Mouse (Mus musculus) gastrocnemius, adult 8-10 months (tissue): ENCODE data around the gene Zfp652. TPM values are rescaled to one million over a fixed set of nuclear protein-coding genes. Genes with fewer than 3 reads are reported as not detected.
A peak's percentile ranks its signal among the peaks of the same experiment; 100 is the strongest.

Experiments
- DNase-seq, 2 experiments: peaks; one replicate each; pipeline ENCODE4 v3.0.0; 2022; ENCODE audit warnings: low spot score in 2 of 2
- total RNA-seq, 4 experiments: library from RNA; stranded (reverse); gene quantifications; 2 replicates each; pipeline ENCODE4 v1.2.4; 2022

The Zfp652 gene
- total RNA-seq, 4 experiments from 2014 or later = 107 to 171 (median 133) TPM

- DNase-seq = no peak
These were observed 118.2 kb downstream of the Zfp652 start for GRCm38 (mm10) chr11:95830411-95831275.

- DNase-seq = no peak
These were observed 118.8 kb downstream of the Zfp652 start for GRCm38 (mm10) chr11:95831276-95831619.

- no peak for DNase-seq
These were observed 119.2 kb downstream of the Zfp652 start for GRCm38 (mm10) chr11:95831641-95832040.

GRCm38 (mm10) chr11:95832129-95833005, 119.9 kb downstream of the Zfp652 start:
- no peak for DNase-seq

GRCm38 (mm10) chr11:95833006-95833570, 120.6 kb downstream of the Zfp652 start:
- no peak for DNase-seq

- no peak for DNase-seq
These were observed 121.2 kb downstream of the Zfp652 start for GRCm38 (mm10) chr11:95833631-95834142.

- no peak for DNase-seq
These were observed 121.7 kb downstream of the Zfp652 start for GRCm38 (mm10) chr11:95834143-95834667.

- no peak for DNase-seq
These were observed 122.6 kb downstream of the Zfp652 start for GRCm38 (mm10) chr11:95834742-95835710.

- DNase-seq = no peak
These were observed 123.4 kb downstream of the Zfp652 start for GRCm38 (mm10) chr11:95835832-95836231.

GRCm38 (mm10) chr11:95836433-95836832, 124.0 kb downstream of the Zfp652 start:
- DNase-seq = no peak

GRCm38 (mm10) chr11:95837059-95837458, 124.6 kb downstream of the Zfp652 start, which contains the start of gene Gngt2:
Gngt2 (plus strand) TSS chr11:95837216.
- peak; percentile 68 to 82 for DNase-seq

- no peak for DNase-seq
These were observed 126.1 kb downstream of the Zfp652 start for GRCm38 (mm10) chr11:95838598-95838997.

GRCm38 (mm10) chr11:95838999-95839868, 126.8 kb downstream of the Zfp652 start:
- no peak for DNase-seq

GRCm38 (mm10) chr11:95840694-95841497, 128.4 kb downstream of the Zfp652 start:
- no peak for DNase-seq

- no peak for DNase-seq
These were observed 129.0 kb downstream of the Zfp652 start for GRCm38 (mm10) chr11:95841498-95841830.

- no peak for DNase-seq
These were observed 129.7 kb downstream of the Zfp652 start, which contains the start of gene Abi3 for GRCm38 (mm10) chr11:95842074-95842681. Abi3 (minus strand) TSS chr11:95842476.

- no peak for DNase-seq
These were observed 130.5 kb downstream of the Zfp652 start for GRCm38 (mm10) chr11:95842953-95843352.

GRCm38 (mm10) chr11:95843421-95843950, 131.0 kb downstream of the Zfp652 start:
- DNase-seq = no peak
